Mouse (Mus musculus) liver, adult 2 months (tissue): Measurements from ENCODE around the gene Ccdc93. TPM values are rescaled to one million over a fixed set of nuclear protein-coding genes. Genes with fewer than 3 reads are reported as not detected.

Experiments used
- DNase-seq: peaks from one replicate; pipeline ENCODE4 v3.0.0-alpha.2; 2011; ENCODE audit warnings: low read depth, low spot score; ENCODE audit errors: extremely low read depth
- H3K27ac ChIP-seq: fragments of 200-500 bp; replicated peaks from 2 replicates; pipeline ENCODE4 v1.5.1; 2012; ENCODE audit warnings: low read depth, mild to moderate bottlenecking, control low read depth, inconsistent platforms, low read length; ENCODE audit not compliant: insufficient read depth
- H3K27me3 ChIP-seq: fragments of 200-500 bp; 2 replicates; pipeline ENCODE4 v1.6.1; 2012; ENCODE audit warnings: mild to moderate bottlenecking, moderate library complexity, low read length, inconsistent platforms; ENCODE audit not compliant: control insufficient read depth, insufficient read depth
- H3K36me3 ChIP-seq: fragments of 200-500 bp; 2 replicates; pipeline ENCODE4 v1.6.1; 2012; ENCODE audit warnings: low read length, inconsistent platforms; ENCODE audit not compliant: control insufficient read depth, insufficient read depth
- H3K4me1 ChIP-seq: fragments of 200-500 bp; 2 replicates; pipeline ENCODE4 v1.6.1; 2011; ENCODE audit warnings: low read length; ENCODE audit not compliant: control insufficient read depth, insufficient read depth
- H3K4me3 ChIP-seq: fragments of 200-500 bp; 2 replicates; pipeline ENCODE4 v1.5.1; 2011; ENCODE audit warnings: low read depth, mild to moderate bottlenecking, control low read depth, low read length, moderate library complexity; ENCODE audit not compliant: insufficient read depth
- H3K79me2 ChIP-seq: fragments of 200-500 bp; 2 replicates; pipeline ENCODE4 v1.6.1; 2012; ENCODE audit warnings: inconsistent platforms, mild to moderate bottlenecking, low read length, moderate library complexity; ENCODE audit not compliant: control insufficient read depth, insufficient read depth
- H3K9ac ChIP-seq: fragments of 200-500 bp; 2 replicates; pipeline ENCODE4 v1.6.1; 2012; ENCODE audit warnings: low read depth, mild to moderate bottlenecking, control low read depth, inconsistent platforms, low read length
- CTCF ChIP-seq: fragments of 200-500 bp; IDR thresholded peaks from 2 replicates; pipeline ENCODE4 v1.5.1; 2011; ENCODE audit warnings: low read depth, low read length, control low read depth
- POLR2A ChIP-seq: fragments of 200-500 bp; IDR thresholded peaks from 2 replicates; pipeline ENCODE4 v1.6.1; 2011; ENCODE audit warnings: low read length, control low read depth; ENCODE audit not compliant: insufficient read depth; ENCODE audit errors: extremely low read depth
- WGBS: fragments of 180-500 bp; shearing (Covaris S2); methylation state at CpG from one replicate; pipeline ENCODE4 v1.1.7; 2018; 5-methylcytosine and 5-hydroxymethylcytosine counted together
- polyA plus RNA-seq: library from polyadenylated mRNA; depleted of rRNA; stranded (reverse); fragments of >200 nt; gene quantifications from 2 replicates; pipeline ENCODE4 v1.2.3, GENCODE M21; 2012
- total RNA-seq: library from RNA; depleted of rRNA; stranded (reverse); fragments of >200 nt; gene quantifications from 2 replicates; pipeline ENCODE4 v1.2.3, GENCODE M21; 2014

The Ccdc93 gene
- total and polyA plus RNA-seq, 2 experiments = 4.5 to 6.9 TPM

GRCm38 (mm10) chr1:121448166-121448565, 17.3 kb downstream of the Ccdc93 start:
- Histone ChIP-seq H3K4me1 (no peaks in the 10 kb centered on the region), H3K79me2 (no peaks in the 10 kb centered on the region), H3K27ac (no peak overlapping the region), H3K36me3 (peaks cover 28% of the 10 kb centered on the region), H3K9ac (no peak overlapping the region), H3K27me3 (no peaks in the 10 kb centered on the region), H3K4me3 (no peak overlapping the region)
- WGBS = 95% methylated on average over 19 of the region's 19 CpGs
- DNase-seq = no peak
- TF ChIP-seq POLR2A (no peak), CTCF (no peak)

- WGBS = 92% methylated on average over 7 of the region's 7 CpGs
- DNase-seq = no peak
- Histone ChIP-seq H3K36me3 (peaks cover 16% of the 10 kb centered on the region), H3K27me3 (no peaks in the 10 kb centered on the region), H3K9ac (no peak overlapping the region), H3K4me1 (no peaks in the 10 kb centered on the region), H3K79me2 (no peaks in the 10 kb centered on the region), H3K4me3 (no peak overlapping the region), H3K27ac (no peak overlapping the region)
- no peak for TF ChIP-seq CTCF
- TF ChIP-seq POLR2A = no peak
Measured at GRCm38 (mm10) chr1:121451009-121451408, 20.2 kb downstream of the Ccdc93 start.

GRCm38 (mm10) chr1:121452498-121452897, 21.6 kb downstream of the Ccdc93 start:
- DNase-seq = no peak
- Histone ChIP-seq H3K27ac (no peak overlapping the region), H3K4me1 (no peaks in the 10 kb centered on the region), H3K9ac (no peak overlapping the region), H3K27me3 (no peaks in the 10 kb centered on the region), H3K36me3 (peaks cover 19% of the 10 kb centered on the region), H3K4me3 (no peak overlapping the region), H3K79me2 (no peaks in the 10 kb centered on the region)
- no peak for TF ChIP-seq CTCF
- TF ChIP-seq POLR2A = no peak
- 92% methylated on average over 6 of the region's 6 CpGs for WGBS

- Histone ChIP-seq H3K4me3 (no peak overlapping the region), H3K4me1 (no peaks in the 10 kb centered on the region), H3K9ac (no peak overlapping the region), H3K27ac (no peak overlapping the region), H3K79me2 (no peaks in the 10 kb centered on the region), H3K27me3 (no peaks in the 10 kb centered on the region), H3K36me3 (peaks cover 17% of the 10 kb centered on the region)
- no peak for DNase-seq
- WGBS = 90% methylated on average over 4 of the region's 4 CpGs
- TF ChIP-seq CTCF = no peak
- no peak for TF ChIP-seq POLR2A
Measured at GRCm38 (mm10) chr1:121453053-121453452, 22.2 kb downstream of the Ccdc93 start.

- Histone ChIP-seq H3K27ac (no peak overlapping the region), H3K27me3 (no peaks in the 10 kb centered on the region), H3K79me2 (no peaks in the 10 kb centered on the region), H3K4me3 (no peak overlapping the region), H3K4me1 (no peaks in the 10 kb centered on the region), H3K9ac (no peak overlapping the region), H3K36me3 (peaks cover 10% of the 10 kb centered on the region)
- no peak for DNase-seq
- TF ChIP-seq CTCF = no peak
- no peak for TF ChIP-seq POLR2A
- 81% methylated on average over 6 of the region's 6 CpGs for WGBS
Measured at GRCm38 (mm10) chr1:121454951-121455350, 24.1 kb downstream of the Ccdc93 start.

GRCm38 (mm10) chr1:121460077-121460476, 29.2 kb downstream of the Ccdc93 start:
- Histone ChIP-seq H3K27ac (no peak overlapping the region), H3K79me2 (no peaks in the 10 kb centered on the region), H3K4me1 (no peaks in the 10 kb centered on the region), H3K36me3 (peaks cover 19% of the 10 kb centered on the region), H3K4me3 (no peak overlapping the region), H3K9ac (no peak overlapping the region), H3K27me3 (no peaks in the 10 kb centered on the region)
- DNase-seq = no peak
- TF ChIP-seq POLR2A (no peak), CTCF (no peak)
- 90% methylated on average over 6 of the region's 6 CpGs for WGBS
